Mouse (Mus musculus) adrenal gland, postnatal 4 days (tissue): ENCODE results near the gene Ogfod1. TPM values are rescaled to one million over a fixed set of nuclear protein-coding genes. Genes with fewer than 3 reads are reported as not detected.

Source experiments
- DNase-seq, 2 experiments: peaks; one replicate each; pipeline ENCODE4 v3.0.0; 2021 to 2022; ENCODE audit warnings: low spot score in 2 of 2, mixed read lengths in 2 of 2
- long read RNA-seq, 2 experiments: library from polyadenylated mRNA; stranded (forward); transcript quantifications; one replicate each; pipeline ENCODE4 v2.0.0; 2021
- total RNA-seq, 2 experiments: library from RNA; stranded (reverse); gene quantifications; 2 replicates each; pipeline ENCODE4 v1.2.3; 2021

The Ogfod1 gene
- total RNA-seq = 10 to 100 TPM; 12.1 to 14.8 TPM
- long read RNA-seq, experiment 1, partial matches to known transcripts = 0 of 5 reads
- long read RNA-seq, experiment 1, other reads (novel, unspliced or antisense) = 5 of 5 reads
- long read RNA-seq, experiment 2, full-length matches to known transcripts = 2 of 9 reads
- long read RNA-seq, experiment 2, partial matches to known transcripts = 0 of 9 reads
- long read RNA-seq, experiment 2, other reads (novel, unspliced or antisense) = 7 of 9 reads

DNA sequence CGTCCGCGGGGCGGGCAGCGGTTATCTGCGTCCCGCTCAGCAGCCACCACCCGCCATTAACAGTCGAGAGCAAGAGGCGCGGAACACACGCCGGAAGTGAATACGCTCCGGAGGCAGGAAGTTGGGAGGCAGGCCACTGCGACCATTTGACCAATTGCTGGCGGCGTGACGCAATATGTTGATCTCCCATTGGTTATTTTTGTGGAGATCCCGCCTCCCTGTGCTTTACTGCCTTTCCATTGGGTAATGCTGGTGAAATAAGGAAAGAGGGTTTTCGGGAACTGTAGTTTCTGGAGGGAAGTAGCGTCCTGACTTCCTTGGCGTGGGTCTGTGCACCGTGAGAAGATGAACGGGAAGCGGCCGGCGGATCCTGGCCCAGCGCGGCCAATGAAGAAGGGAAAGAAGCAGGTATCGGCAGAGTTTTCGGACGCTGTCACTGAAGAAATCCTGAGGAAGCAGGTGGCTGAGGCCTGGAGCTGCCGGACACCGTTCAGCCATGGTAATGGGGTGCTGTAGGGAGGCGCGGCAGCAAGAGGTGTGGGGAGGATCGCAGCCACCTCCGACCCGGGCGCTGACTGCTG lies at the start of gene Ogfod1, which contains the start of gene Nudt21:
Gene Ogfod1, plus strand, starts transcription at position 255 of the 581 bp plus-strand sequence.
Gene Nudt21, minus strand, starts transcription at position 88 of the 581 bp plus-strand sequence.
- DNase-seq = peak; percentile 62 to 84

- DNase-seq = no peak
These were observed 47.3 kb upstream of the Ogfod1 start for GRCm38 (mm10) chr8:93989739-93990138.

- no peak for DNase-seq
These were observed 38.0 kb upstream of the Ogfod1 start for GRCm38 (mm10) chr8:93998961-93999360.

DNA sequence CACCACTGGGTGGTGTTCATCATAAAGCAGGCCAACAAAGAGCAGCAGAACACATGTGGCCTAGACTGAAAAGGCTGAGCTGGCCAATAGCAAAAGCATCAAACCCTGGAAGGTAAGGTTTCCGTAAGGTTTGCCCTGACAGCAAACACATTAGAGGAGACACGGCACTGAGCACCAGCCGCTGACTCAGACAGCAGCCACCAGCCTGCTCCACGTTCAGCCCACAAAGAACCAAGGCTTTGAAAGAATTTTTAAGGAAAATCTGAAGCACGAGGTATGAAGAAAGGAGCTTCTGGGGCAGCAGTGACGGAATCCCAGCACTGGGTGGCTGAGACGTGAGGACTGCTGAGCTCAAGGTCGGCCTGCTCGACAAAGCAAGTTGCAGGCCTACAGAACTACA lies 32.9 kb upstream of the Ogfod1 start:
- no peak for DNase-seq

DNA sequence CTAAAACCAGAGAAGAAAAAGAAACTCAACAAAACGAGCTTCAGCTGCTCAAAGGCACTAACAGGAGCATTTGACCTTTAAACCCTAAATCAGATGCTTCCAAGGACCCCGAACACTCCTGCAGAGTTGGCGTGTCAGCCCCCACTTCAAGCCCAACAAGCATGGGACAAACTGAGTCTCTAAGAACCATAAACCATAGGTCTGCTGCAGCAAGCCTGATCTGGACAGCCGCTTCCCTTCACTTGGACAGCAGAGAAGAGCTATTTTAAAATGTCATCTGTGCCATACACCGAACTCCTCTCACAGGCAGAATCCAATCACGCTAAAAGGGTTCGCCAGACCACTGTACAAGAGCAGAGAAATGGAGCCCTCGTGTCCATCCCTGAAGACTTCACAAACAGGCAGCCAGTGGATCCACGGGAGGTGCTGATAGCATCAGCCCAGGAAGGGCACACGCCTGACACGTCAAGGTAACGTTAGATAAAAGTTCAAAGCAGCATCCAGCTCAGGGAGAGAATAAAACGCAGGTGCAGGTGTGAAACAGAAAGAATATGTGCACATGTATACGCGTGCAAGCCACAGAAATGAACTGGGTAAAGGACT lies 27.7 kb upstream of the Ogfod1 start:
- DNase-seq = no peak

GRCm38 (mm10) chr8:94010101-94010705 lies 26.8 kb upstream of the Ogfod1 start:
- DNase-seq = no peak

GRCm38 (mm10) chr8:94011076-94012012 lies 25.7 kb upstream of the Ogfod1 start:
- DNase-seq = no peak

DNA sequence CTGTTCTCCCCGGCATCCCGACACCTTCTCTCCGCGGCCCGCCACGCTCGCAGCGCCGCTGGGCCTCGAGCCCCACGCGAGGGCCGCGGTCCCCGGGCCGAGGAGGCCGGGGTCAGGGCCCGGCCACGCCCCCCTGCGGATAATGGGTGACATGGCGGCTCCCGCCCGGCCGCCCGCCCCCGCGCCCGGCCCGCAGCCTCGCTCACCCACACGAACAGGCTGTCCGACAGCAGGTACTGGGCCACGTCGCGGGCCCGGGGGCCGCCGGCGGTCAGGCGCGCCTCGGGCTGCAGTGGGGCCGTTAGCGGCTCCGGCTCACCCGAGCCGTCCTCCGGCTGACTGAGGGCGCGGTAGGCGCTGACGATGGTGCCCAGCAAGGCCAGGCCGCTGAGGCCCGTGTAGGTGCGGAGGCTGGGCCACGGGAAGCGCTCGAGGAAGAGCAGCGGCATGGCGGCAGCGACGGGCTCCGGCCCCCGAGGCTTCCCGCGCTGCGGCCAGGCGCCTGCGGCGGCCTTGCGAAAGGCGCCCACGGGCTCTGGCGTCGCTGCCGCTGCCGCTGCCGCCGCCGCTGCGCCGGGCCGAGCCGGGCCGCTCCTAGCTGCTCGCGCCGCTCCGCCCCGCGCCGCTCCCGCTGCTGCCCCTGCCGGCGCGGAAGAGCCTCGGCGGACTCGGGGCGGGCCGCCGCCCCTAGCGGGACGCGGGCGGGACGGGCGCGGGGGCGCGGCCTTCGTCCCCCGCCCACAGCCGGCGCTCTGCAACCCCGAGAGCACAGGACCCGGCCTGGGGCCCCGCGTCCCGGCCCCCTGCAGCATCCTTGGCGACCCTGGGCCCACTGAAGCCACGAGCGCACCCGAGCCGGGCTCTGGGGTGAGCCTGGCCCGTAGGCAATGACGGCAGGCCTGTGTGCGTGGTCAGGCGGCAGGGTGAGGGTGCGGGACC lies 24.7 kb upstream of the Ogfod1 start, which contains the start of gene Amfr:
Gene Amfr, minus strand, starts transcription at position 830 of the 939 bp plus-strand sequence.
- DNase-seq = peak; percentile 28 to 61

GRCm38 (mm10) chr8:94013026-94013612 lies 23.9 kb upstream of the Ogfod1 start:
- DNase-seq = no peak

GRCm38 (mm10) chr8:94023916-94024315 lies 13.1 kb upstream of the Ogfod1 start:
- DNase-seq = no peak

GRCm38 (mm10) chr8:94029701-94030100 lies 7.3 kb upstream of the Ogfod1 start:
- no peak for DNase-seq

DNA sequence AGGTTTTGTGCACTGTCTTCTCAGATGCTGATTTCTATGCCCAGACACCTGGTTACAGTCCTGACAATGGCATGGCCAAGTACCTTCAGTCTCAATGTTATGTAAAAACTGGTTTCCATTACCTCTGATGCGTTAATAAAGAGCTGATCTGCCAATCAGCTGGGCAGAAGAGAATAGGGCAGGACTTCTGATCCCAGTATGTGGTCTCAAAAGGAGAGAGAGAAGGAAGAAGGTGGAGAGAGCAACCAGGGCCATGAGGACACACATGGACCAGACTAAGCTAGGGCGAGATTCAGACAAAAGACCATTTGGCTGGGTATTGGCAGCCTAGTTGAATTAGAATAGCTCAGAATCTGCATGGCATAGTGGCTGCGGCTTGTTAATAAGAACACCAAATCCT lies 3.4 kb upstream of the Ogfod1 start:
- no peak for DNase-seq

GRCm38 (mm10) chr8:94035200-94035599 lies 1.8 kb upstream of the Ogfod1 start:
- no peak for DNase-seq

GRCm38 (mm10) chr8:94036541-94036940 lies 457 bp upstream of the Ogfod1 start:
- peak; percentile 21 to 48 for DNase-seq

DNA sequence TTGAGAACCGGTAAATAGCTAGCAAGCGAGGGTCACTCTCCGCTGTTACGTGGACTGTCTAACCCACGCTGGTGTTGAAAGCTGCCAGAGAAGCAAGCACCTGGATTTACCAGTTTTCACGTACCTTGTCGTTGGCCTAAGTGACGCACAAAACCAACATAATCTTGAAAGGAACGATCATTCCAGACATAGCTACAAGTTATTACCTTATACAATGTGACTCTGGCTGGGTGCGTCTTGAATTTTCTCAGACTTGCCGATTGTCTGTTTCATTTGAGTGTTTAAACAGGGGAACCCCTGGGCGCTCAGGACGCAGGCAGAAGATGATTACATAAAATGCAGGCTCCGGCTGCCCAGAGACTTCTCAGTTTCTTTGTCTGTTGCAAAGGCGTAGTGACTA lies 808 bp downstream of the Ogfod1 start:
- DNase-seq = no peak

DNA sequence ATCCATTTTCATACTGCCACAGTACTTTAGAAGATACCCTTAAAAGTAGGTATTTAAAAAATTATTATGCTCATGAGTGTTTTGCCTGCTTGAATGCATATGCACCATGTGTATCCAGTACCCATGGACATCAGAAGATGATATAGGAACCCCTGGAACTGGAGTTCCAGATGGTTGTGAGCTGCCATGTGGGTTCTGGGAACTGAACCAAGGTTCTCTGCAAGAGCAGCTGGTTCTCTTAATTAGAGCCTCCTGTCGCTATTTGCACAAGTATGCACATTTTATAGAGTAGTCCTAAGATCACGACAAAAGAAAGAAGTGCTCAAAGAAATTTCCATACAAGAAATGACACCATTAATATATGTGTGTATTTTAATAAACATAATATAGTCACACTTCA lies 10.8 kb downstream of the Ogfod1 start:
- DNase-seq = no peak

DNA sequence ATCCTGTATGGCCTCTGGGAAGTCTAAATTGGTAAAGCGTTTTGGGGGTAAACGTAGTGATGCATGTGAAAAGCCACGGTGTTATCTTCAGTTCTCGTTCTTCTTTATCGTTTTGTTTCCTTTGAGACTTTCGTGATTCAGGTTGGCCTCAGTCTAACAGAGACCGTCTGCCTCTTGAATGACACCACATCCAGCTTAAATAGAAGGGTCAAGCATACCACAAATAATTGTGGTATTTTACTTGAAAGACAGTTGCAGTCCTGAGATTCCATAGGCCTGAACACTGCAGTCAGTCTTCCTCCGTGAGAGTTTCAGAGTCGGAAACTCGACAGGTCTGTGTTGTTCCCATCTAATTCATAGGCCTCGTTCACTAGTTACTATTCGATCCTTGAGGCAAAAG lies 15.7 kb downstream of the Ogfod1 start:
- DNase-seq = no peak

DNA sequence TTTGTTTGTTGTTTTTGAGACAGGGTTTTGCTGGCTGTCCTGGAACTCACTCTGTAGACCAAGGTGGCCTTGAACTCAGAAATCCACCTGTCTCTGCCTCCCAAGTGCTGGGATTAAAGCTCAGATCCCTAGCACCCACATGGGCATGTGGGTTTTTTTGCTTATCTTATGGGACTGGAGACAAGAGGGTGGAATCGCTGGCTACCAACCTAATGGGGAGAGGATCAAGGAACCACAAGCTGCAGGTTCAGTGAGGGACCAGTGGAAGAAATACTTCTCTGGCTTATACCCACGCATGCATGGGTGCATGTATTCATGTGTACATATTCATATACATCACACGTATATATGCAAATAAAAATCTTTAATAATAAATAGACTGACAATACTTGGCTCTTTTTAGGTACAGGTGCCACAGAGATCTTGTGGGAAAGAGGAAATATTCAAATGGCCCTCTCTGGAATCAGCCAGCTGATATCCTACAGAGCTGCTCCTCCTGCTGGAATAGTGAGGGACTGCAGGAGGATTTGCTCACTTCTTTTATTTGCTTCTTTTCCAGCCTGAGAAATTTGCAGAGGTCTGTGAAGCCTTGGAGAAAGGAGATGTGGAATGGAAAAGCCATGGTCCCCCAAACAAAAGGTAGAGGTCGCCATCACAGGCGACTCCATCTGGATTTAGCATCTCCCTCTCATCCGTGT lies 20.3 kb downstream of the Ogfod1 start:
- no peak for DNase-seq
